8 mouse cellular contexts compared by ENCODE assay signal in the genomic region with DNA sequence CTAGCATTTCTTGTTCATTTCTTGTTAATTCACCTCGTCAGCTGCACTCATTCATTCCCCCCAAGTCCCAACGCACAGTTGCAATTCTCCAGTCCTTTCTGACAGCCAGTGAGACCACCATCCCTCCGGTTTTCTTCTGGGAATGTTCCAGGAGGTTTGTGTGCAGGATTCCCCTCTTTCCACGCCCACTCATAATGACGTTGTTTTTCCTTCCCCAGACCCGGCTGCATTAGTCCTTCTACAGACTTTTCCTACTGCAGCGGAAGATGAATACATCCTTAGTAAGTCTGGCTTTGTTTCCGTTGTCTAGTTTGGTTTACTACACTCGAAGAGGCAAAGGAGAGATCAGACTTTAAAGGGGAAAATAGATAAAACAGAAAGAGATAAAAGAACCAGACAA. TPM values are rescaled to one million over a fixed set of nuclear protein-coding genes. Genes with fewer than 3 reads are reported as not detected.
DNase-seq lines count a peak whose midpoint lies in the region; ATAC-seq and TF ChIP-seq lines count a peak whose summit lies in the region.

No protein-coding gene starts in this region.

- no peaks in the 10 kb centered on the region for H3K27me3 ChIP-seq in kidney, adult 2 months (replicated peaks; ENCODE audit: control insufficient read depth, insufficient read depth, low read length)
- H3K27me3 ChIP-seq in hindbrain, embryonic 15.5 days, result no peaks in the 10 kb centered on the region
- no peaks in the 10 kb centered on the region for H3K27me3 ChIP-seq in midbrain, embryonic 13.5 days

- H3K9me3 ChIP-seq in hindbrain, embryonic 15.5 days, result no peaks in the 10 kb centered on the region
- H3K9me3 ChIP-seq in midbrain, embryonic 13.5 days, result no peaks in the 10 kb centered on the region

- 32% methylated on average over 9 of the region's 9 CpGs for WGBS in kidney, adult 2 months
- WGBS in hindbrain, embryonic 15.5 days, result 42% methylated on average over 9 of the region's 9 CpGs
- 57% methylated on average over 9 of the region's 9 CpGs for WGBS in midbrain, embryonic 13.5 days

- peak overlapping the region; percentile 73 for H3K4me3 ChIP-seq in kidney, adult 2 months (ENCODE audit: insufficient read depth, low read depth, low read length)
- peak overlapping the region; percentile 81 for H3K4me3 ChIP-seq in bone marrow macrophage, adult 2 months (ENCODE audit: insufficient read depth, low read length)
- peak overlapping the region; percentile 98 for H3K4me3 ChIP-seq in hindbrain, embryonic 15.5 days
- H3K4me3 ChIP-seq in midbrain, embryonic 13.5 days (replicated peaks), result peak overlapping the region; percentile 90

- no peak for DNase-seq in kidney, adult 2 months
- no peak for DNase-seq in kidney, postnatal 14 days
- no peak for DNase-seq in ovary, postnatal 36 days (ENCODE audit: low spot score)
- no peak for DNase-seq in T-cell, adult 2 months (ENCODE audit: low spot score)

- H3K27ac ChIP-seq in kidney, adult 2 months (ENCODE audit: insufficient read depth, low read depth, low read length), result no peak overlapping the region
- no peak overlapping the region for H3K27ac ChIP-seq in bone marrow macrophage, adult 2 months (ENCODE audit: insufficient read depth, low read depth, low read length)
- H3K27ac ChIP-seq in hindbrain, embryonic 15.5 days (replicated peaks), result no peak overlapping the region
- no peak overlapping the region for H3K27ac ChIP-seq in midbrain, embryonic 13.5 days

- no peak for ATAC-seq in hindbrain, embryonic 15.5 days (ENCODE audit: low FRiP score, low read depth)
- ATAC-seq in midbrain, embryonic 13.5 days, result no peak
- ATAC-seq in CD4-positive, CD25-positive, alpha-beta regulatory T cell, adult 4 months, result no peak

- H3K36me3 ChIP-seq in kidney, adult 2 months (ENCODE audit: control insufficient read depth, insufficient read depth, low read length), result no peaks in the 10 kb centered on the region; the same call in 1 of the 2 replicates
- H3K36me3 ChIP-seq in hindbrain, embryonic 15.5 days, result peaks cover 29% of the 10 kb centered on the region
- H3K36me3 ChIP-seq in midbrain, embryonic 13.5 days, result peaks cover 42% of the 10 kb centered on the region

- H3K4me2 ChIP-seq in hindbrain, embryonic 15.5 days, result peak overlapping the region; percentile 90
- peak overlapping the region; percentile 78 for H3K4me2 ChIP-seq in midbrain, embryonic 13.5 days (replicated peaks)

- peak overlapping the region; percentile 97 for H3K9ac ChIP-seq in hindbrain, embryonic 15.5 days
- H3K9ac ChIP-seq in midbrain, embryonic 13.5 days (replicated peaks), result peak overlapping the region; percentile 92

- peaks cover 4% of the 10 kb centered on the region for H3K4me1 ChIP-seq in kidney, adult 2 months (ENCODE audit: control insufficient read depth, insufficient read depth, low read length)
- H3K4me1 ChIP-seq in bone marrow macrophage, adult 2 months (ENCODE audit: control insufficient read depth, insufficient read depth, low read length), result peaks cover 9% of the 10 kb centered on the region
- H3K4me1 ChIP-seq in hindbrain, embryonic 15.5 days (replicated peaks), result peaks cover 29% of the 10 kb centered on the region
- H3K4me1 ChIP-seq in midbrain, embryonic 13.5 days (replicated peaks), result peaks cover 26% of the 10 kb centered on the region

- no peak for TF ChIP-seq POLR2A in kidney, adult 2 months (IDR thresholded peaks at IDR 0.05; ENCODE audit: low read depth, low read length)
- TF ChIP-seq POLR2A in bone marrow macrophage, adult 2 months (IDR thresholded peaks at IDR 0.05; ENCODE audit: borderline replicate concordance, low read depth, low read length), result no peak

- no peak for TF ChIP-seq CTCF in kidney, adult 2 months (conservative IDR thresholded peaks at IDR 0.05; ENCODE audit: insufficient read depth, insufficient read length, low read depth, low read length)
- TF ChIP-seq CTCF in bone marrow macrophage, adult 2 months (IDR thresholded peaks at IDR 0.05; ENCODE audit: low read depth, low read length), result no peak

RNA-seq across cellular contexts. Expression of gene Zfp12, which starts 1.1 kb away (rescaled TPM):
- 8.5 and 9.6 TPM in 2 replicates for polyA plus RNA-seq in kidney, adult 2 months (2012; rRNA removed)
- polyA plus RNA-seq in bone marrow macrophage, adult 2 months (2012; ENCODE audit: insufficient read depth, insufficient read length, missing spikeins), result 8.8 and 10.2 TPM in 2 replicates
- 19.1 and 19.2 TPM in 2 replicates for polyA plus RNA-seq in hindbrain, embryonic 15.5 days (2015; fragmentation: Nextera tagmentation; extraction: Ambion mirVana)
- polyA plus RNA-seq in midbrain, embryonic 13.5 days (2015; fragmentation: Nextera tagmentation; extraction: Ambion mirVana), result 24.3 and 25.1 TPM in 2 replicates
- 1 to 10 TPM; 3.6 to 4.6 TPM for polyA plus RNA-seq in CD4-positive, CD25-positive, alpha-beta regulatory T cell, adult 4 months (2017; shearing (Covaris generic))

RNA-seq across cellular contexts. Expression of gene Spdye4a, which starts 9.3 kb away (rescaled TPM):
- 0.08 TPM in 1 of 2 replicates, not detected in the other for polyA plus RNA-seq in kidney, adult 2 months (2012; rRNA removed)
- polyA plus RNA-seq in bone marrow macrophage, adult 2 months (2012; ENCODE audit: insufficient read depth, insufficient read length, missing spikeins), result not detected in 2 replicates
- polyA plus RNA-seq in hindbrain, embryonic 15.5 days (2015; fragmentation: Nextera tagmentation; extraction: Ambion mirVana), result not detected in 2 replicates
- not detected in 2 replicates for polyA plus RNA-seq in midbrain, embryonic 13.5 days (2015; fragmentation: Nextera tagmentation; extraction: Ambion mirVana)
- polyA plus RNA-seq in CD4-positive, CD25-positive, alpha-beta regulatory T cell, adult 4 months (2017; shearing (Covaris generic)), result not detected

RNA-seq across cellular contexts. Expression of gene Zfp316, which starts 33.8 kb away (rescaled TPM):
- 4.5 and 6.4 TPM in 2 replicates for polyA plus RNA-seq in kidney, adult 2 months (2012; rRNA removed)
- polyA plus RNA-seq in bone marrow macrophage, adult 2 months (2012; ENCODE audit: insufficient read depth, insufficient read length, missing spikeins), result 1.7 and 2.9 TPM in 2 replicates
- polyA plus RNA-seq in hindbrain, embryonic 15.5 days (2015; fragmentation: Nextera tagmentation; extraction: Ambion mirVana), result 11.1 and 13.1 TPM in 2 replicates
- polyA plus RNA-seq in midbrain, embryonic 13.5 days (2015; fragmentation: Nextera tagmentation; extraction: Ambion mirVana), result 8.2 and 12.1 TPM in 2 replicates
- polyA plus RNA-seq in CD4-positive, CD25-positive, alpha-beta regulatory T cell, adult 4 months (2017; shearing (Covaris generic)), result under 1 TPM; 0.19 to 0.35 TPM

RNA-seq across cellular contexts. Expression of gene Spdye4b, which starts 55.2 kb away (rescaled TPM):
- not detected in 2 replicates for polyA plus RNA-seq in kidney, adult 2 months (2012; rRNA removed)
- not detected in 2 replicates for polyA plus RNA-seq in bone marrow macrophage, adult 2 months (2012; ENCODE audit: insufficient read depth, insufficient read length, missing spikeins)
- polyA plus RNA-seq in hindbrain, embryonic 15.5 days (2015; fragmentation: Nextera tagmentation; extraction: Ambion mirVana), result not detected in 2 replicates
- 0.09 TPM in 1 of 2 replicates, not detected in the other for polyA plus RNA-seq in midbrain, embryonic 13.5 days (2015; fragmentation: Nextera tagmentation; extraction: Ambion mirVana)
- not detected for polyA plus RNA-seq in CD4-positive, CD25-positive, alpha-beta regulatory T cell, adult 4 months (2017; shearing (Covaris generic))

RNA-seq across cellular contexts. Expression of gene Rbak, which starts 55.5 kb away (rescaled TPM):
- 2.7 and 2.8 TPM in 2 replicates for polyA plus RNA-seq in kidney, adult 2 months (2012; rRNA removed)
- polyA plus RNA-seq in bone marrow macrophage, adult 2 months (2012; ENCODE audit: insufficient read depth, insufficient read length, missing spikeins), result 5.7 and 7.2 TPM in 2 replicates
- 13.8 TPM in 2 replicates for polyA plus RNA-seq in hindbrain, embryonic 15.5 days (2015; fragmentation: Nextera tagmentation; extraction: Ambion mirVana)
- 15.9 and 16.2 TPM in 2 replicates for polyA plus RNA-seq in midbrain, embryonic 13.5 days (2015; fragmentation: Nextera tagmentation; extraction: Ambion mirVana)
- polyA plus RNA-seq in CD4-positive, CD25-positive, alpha-beta regulatory T cell, adult 4 months (2017; shearing (Covaris generic)), result 10 to 100 TPM in 1 of 2 experiments, 1 to 10 TPM in 1; 6.1 to 11.1 TPM
